Mouse (Mus musculus) ovary, postnatal 36 days (tissue): Measurements from ENCODE around the gene Prr12.
A peak's percentile ranks its signal among the peaks of the same experiment; 100 is the strongest.

Source experiments
- DNase-seq: peaks from one replicate; pipeline ENCODE4 v3.0.0; 2022; ENCODE audit warnings: low spot score, mixed read lengths

The Prr12 gene

GRCm38 (mm10) chr7:45077322-45077721 is 24.6 kb upstream of the Prr12 start:
- no peak for DNase-seq

- no peak for DNase-seq
Observed at GRCm38 (mm10) chr7:45076501-45076900, 23.8 kb upstream of the Prr12 start.

GRCm38 (mm10) chr7:45075405-45075804 is 22.7 kb upstream of the Prr12 start:
- DNase-seq, result no peak

GRCm38 (mm10) chr7:45073949-45074348 is 21.3 kb upstream of the Prr12 start:
- DNase-seq, result no peak

GRCm38 (mm10) chr7:45073171-45073707 is 20.6 kb upstream of the Prr12 start:
- no peak for DNase-seq

- DNase-seq, result no peak
Observed at GRCm38 (mm10) chr7:45072230-45072629, 19.5 kb upstream of the Prr12 start.

- DNase-seq, result no peak
Observed at GRCm38 (mm10) chr7:45069671-45070070, 17.0 kb upstream of the Prr12 start.

GRCm38 (mm10) chr7:45068000-45068318 is 15.3 kb upstream of the Prr12 start:
- no peak for DNase-seq

- DNase-seq, result no peak
Observed at GRCm38 (mm10) chr7:45067190-45067999, 14.7 kb upstream of the Prr12 start.

GRCm38 (mm10) chr7:45062239-45062835 is 9.7 kb upstream of the Prr12 start, which contains the start of the genes Nosip and Prrg2:
Nosip (plus strand) TSS chr7:45062429.
Prrg2 (minus strand) TSS chr7:45062677.
- DNase-seq, result peak; percentile 92

GRCm38 (mm10) chr7:45061532-45062075 is 8.9 kb upstream of the Prr12 start:
- no peak for DNase-seq

- no peak for DNase-seq
Observed at GRCm38 (mm10) chr7:45060632-45061122, 8.0 kb upstream of the Prr12 start.

- DNase-seq, result no peak
Observed at GRCm38 (mm10) chr7:45058607-45059571, 6.2 kb upstream of the Prr12 start.

GRCm38 (mm10) chr7:45056972-45057348 is 4.3 kb upstream of the Prr12 start:
- DNase-seq, result no peak

- DNase-seq, result no peak
Observed at GRCm38 (mm10) chr7:45056329-45056971, 3.8 kb upstream of the Prr12 start.

- peak; percentile 91 for DNase-seq
Observed at GRCm38 (mm10) chr7:45053931-45054510, 1.3 kb upstream of the Prr12 start.

GRCm38 (mm10) chr7:45053117-45053930 is 643 bp upstream of the Prr12 start:
- peak; percentile 83 for DNase-seq

- peak; percentile 55 for DNase-seq
Observed at GRCm38 (mm10) chr7:45052181-45052861, 360 bp downstream of the Prr12 start.

GRCm38 (mm10) chr7:45051601-45051974 is 1.1 kb downstream of the Prr12 start:
- no peak for DNase-seq
